Mouse (Mus musculus): ENCODE results near the gene Emc4.
A peak's percentile ranks its signal among the peaks of the same experiment; 100 is the strongest.

DNA sequence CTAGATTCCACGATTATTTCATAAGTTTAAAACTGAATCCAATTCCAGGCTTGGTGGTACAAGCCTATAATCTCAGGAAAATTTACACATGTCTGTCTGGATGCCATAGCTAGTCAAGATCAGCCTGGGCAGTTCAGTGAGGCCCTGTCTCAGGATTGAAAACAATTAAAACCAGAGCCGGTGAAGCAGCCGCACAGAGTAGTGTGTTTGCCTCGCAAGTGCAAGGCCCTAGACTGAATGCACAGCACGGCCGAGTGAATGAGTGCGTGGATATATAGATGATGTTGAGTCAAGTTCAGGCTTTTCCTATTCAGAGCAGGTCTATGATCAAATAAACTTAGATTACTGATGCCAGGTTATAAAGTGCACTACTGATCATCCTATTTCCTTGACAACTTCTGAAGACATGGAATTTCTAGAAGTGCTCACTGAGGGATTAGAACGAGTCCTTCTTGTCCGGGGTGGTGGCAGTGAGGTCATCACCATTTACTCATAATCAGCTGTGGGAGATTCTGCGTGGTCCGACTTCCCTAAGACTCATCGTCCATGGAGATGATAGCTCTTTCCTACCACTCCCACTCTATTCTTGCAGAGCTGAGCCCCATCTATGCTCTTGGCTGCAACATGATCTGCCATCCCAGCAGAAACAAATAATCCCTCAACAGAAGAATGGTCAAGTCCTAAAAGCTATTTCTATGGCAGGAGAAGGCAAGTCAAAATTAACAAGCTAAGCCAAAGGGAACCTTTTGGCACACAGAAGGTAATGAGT is 7.6 kb downstream of the Emc4 start:
- TF ChIP-seq E2F4 (IDR thresholded peaks at IDR 0.05; ENCODE audit: borderline replicate concordance, low read depth, low read length) (no peak), MAFK (IDR thresholded peaks at IDR 0.05; ENCODE audit: borderline replicate concordance, low read depth, low read length) (no peak), POLR2A (IDR thresholded peaks at IDR 0.05; ENCODE audit: control insufficient read depth in 1 of 2, insufficient read depth in 1 of 2, low read depth in 1 of 2, low read length in 2 of 2, poor library complexity in 1 of 2) (peak in 1 of 2 experiments; percentile 38; a peak in 1 of 4 replicates), USF1 (IDR thresholded peaks at IDR 0.05; ENCODE audit: low read depth, low read length) (no peak), CTCF (IDR thresholded peaks at IDR 0.05 in 2 of 3, conservative IDR thresholded peaks at IDR 0.05 in 1 of 3; ENCODE audit: control insufficient read depth in 1 of 3, insufficient read depth in 1 of 3, low read depth in 2 of 3, low read length in 3 of 3, poor library complexity in 1 of 3, severe bottlenecking in 1 of 3) (no peak), JUND (IDR thresholded peaks at IDR 0.05; ENCODE audit: low read depth, low read length) (no peak), TAL1 (IDR thresholded peaks at IDR 0.05; ENCODE audit: low read length) (no peak), USF2 (IDR thresholded peaks at IDR 0.05; ENCODE audit: borderline replicate concordance in 1 of 2, insufficient read depth in 1 of 2, low read depth in 1 of 2, low read length in 2 of 2) (no peak), POLR2AphosphoS2 (IDR thresholded peaks at IDR 0.05; ENCODE audit: low read length) (no peak), HCFC1 (IDR thresholded peaks at IDR 0.05; ENCODE audit: low read depth, low read length) (no peak), MYC (IDR thresholded peaks at IDR 0.05; ENCODE audit: low read depth, low read length) (no peak)
